Mouse (Mus musculus): ENCODE measurements around the gene Nek9.

DNA sequence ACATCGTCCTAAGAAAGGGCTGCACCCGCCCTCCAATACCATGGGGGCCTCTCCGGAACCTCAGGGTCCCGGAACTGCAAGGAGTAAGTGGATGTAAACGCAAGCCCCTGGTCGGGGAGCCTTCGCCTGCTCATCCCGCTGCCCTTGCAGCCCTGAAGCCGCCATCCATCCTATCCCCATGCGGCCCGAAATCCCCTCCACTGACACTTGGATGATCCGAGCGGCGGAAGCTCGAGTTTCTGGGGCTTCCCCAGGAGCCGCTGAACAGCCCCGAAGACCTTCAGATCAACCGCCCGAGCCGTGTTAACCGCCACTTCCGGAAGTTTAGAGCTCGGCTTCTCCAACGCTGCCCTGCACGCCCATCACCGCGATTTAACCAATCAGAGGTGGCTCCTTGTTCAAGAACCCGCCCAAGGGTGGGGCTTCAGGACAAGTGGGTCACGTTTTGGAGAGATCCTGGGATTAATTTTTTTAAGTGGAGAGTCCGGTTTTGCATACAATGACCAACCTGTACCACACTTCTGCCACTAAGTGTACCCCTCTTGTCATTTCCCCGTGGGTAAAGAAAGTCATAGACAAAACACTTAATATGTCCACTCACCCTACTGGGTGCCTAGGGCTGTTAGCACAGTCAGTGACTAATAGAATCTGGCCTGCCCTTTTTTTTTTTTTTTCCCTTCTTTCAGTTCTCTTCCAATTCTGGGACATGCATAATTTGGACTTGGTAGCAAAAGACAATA, 58.9 kb downstream of the Nek9 start:
- TF ChIP-seq POLR2A (IDR thresholded peaks at IDR 0.05; ENCODE audit: extremely low read depth, insufficient read depth, low read length), result peak; percentile 36; the same call in 1 of the 2 replicates
- no peak for TF ChIP-seq CTCF (IDR thresholded peaks at IDR 0.05; ENCODE audit: low read depth, low read length)

Measured in liver, adult 2 months (tissue).